Mouse (Mus musculus) liver, embryonic 13.5 days (tissue): ENCODE results near the gene Fam131b. TPM values are rescaled to one million over a fixed set of nuclear protein-coding genes. Genes with fewer than 3 reads are reported as not detected.
A peak's percentile ranks its signal among the peaks of the same experiment; 100 is the strongest.

Source experiments
- ATAC-seq: fragments of 200-750 bp; cut with Nextera tagmentation; 2 replicates; pipeline ENCODE4 v1.8.0; 2017; ENCODE audit warnings: low read depth, mild to moderate bottlenecking, moderate number of reproducible peaks, moderate library complexity
- DNase-seq: peaks from one replicate; pipeline ENCODE4 v3.0.0; 2022
- H3K27ac ChIP-seq: fragments of 300-500 bp; sonication (generic); 2 replicates; pipeline ENCODE4 v1.5.1; 2015; ENCODE audit warnings: moderate library complexity, mild to moderate bottlenecking, inconsistent platforms
- H3K27me3 ChIP-seq: fragments of 300-500 bp; sonication (generic); 2 replicates; pipeline ENCODE4 v1.6.1; 2015; ENCODE audit warnings: mild to moderate bottlenecking, inconsistent platforms
- H3K36me3 ChIP-seq: fragments of 300-500 bp; sonication (generic); 2 replicates; pipeline ENCODE4 v1.6.1; 2015; ENCODE audit warnings: mild to moderate bottlenecking, inconsistent platforms
- H3K4me1 ChIP-seq: fragments of 300-500 bp; sonication (generic); replicated peaks from 2 replicates; pipeline ENCODE4 v1.6.1; 2015; ENCODE audit warnings: inconsistent platforms
- H3K4me2 ChIP-seq: fragments of 300-500 bp; sonication (generic); 2 replicates; pipeline ENCODE4 v1.6.1; 2015; ENCODE audit warnings: inconsistent platforms, mild to moderate bottlenecking, moderate library complexity
- H3K4me3 ChIP-seq: fragments of 300-500 bp; sonication (generic); replicated peaks from 2 replicates; pipeline ENCODE4 v1.5.1; 2015; ENCODE audit warnings: mild to moderate bottlenecking, inconsistent platforms
- H3K9ac ChIP-seq: fragments of 300-500 bp; sonication (generic); 2 replicates; pipeline ENCODE4 v1.6.1; 2015; ENCODE audit warnings: mild to moderate bottlenecking, inconsistent platforms
- H3K9me3 ChIP-seq: fragments of 300-500 bp; sonication (generic); replicated peaks from 2 replicates; pipeline ENCODE4 v1.6.1; 2016; ENCODE audit warnings: inconsistent platforms
- WGBS: fragments of 180-500 bp; shearing (Covaris S2); methylation state at CpG from one replicate; pipeline ENCODE4 v1.1.7; 2015; ENCODE audit not compliant: insufficient replicate concordance; 5-methylcytosine and 5-hydroxymethylcytosine counted together
- polyA plus RNA-seq: library from polyadenylated mRNA; unstranded; fragments of >200 nt; fragmentation: Nextera tagmentation; extraction: Ambion mirVana; gene quantifications from 2 replicates; pipeline ENCODE4 v1.2.1, GENCODE M21; 2015

Fam131b gene
- polyA plus RNA-seq, 1 experiment from 2014 or later, result 0.05 TPM

DNA sequence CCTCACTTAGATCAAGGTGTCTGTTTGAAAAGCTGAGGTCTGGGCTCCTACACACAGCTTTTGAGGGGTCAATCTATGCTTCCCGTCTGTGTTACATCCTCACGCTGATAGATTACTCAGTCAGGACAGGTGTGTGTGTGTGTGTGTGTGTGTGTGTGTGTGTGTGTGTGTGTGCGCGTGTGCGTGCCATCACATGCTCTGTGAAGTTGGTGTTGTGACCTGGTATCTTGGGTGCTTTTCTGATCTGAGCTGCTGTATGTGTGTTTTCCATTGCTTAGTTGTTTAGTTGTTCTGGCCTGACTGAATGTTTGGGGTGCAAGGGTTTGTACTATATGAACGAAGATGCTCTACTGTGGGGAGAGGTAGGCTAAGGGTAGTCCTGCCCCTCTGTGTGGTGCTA lies 30.9 kb upstream of the Fam131b start:
- Histone ChIP-seq H3K4me2 (no peak overlapping the region), H3K27ac (no peak overlapping the region), H3K9me3 (no peaks in the 10 kb centered on the region), H3K4me3 (no peak overlapping the region), H3K27me3 (no peaks in the 10 kb centered on the region), H3K36me3 (peaks cover 49% of the 10 kb centered on the region), H3K4me1 (peaks cover 48% of the 10 kb centered on the region), H3K9ac (no peak overlapping the region)
- WGBS, result 74% methylated on average over 6 of the region's 6 CpGs
- no peak for ATAC-seq
- no peak for DNase-seq

DNA sequence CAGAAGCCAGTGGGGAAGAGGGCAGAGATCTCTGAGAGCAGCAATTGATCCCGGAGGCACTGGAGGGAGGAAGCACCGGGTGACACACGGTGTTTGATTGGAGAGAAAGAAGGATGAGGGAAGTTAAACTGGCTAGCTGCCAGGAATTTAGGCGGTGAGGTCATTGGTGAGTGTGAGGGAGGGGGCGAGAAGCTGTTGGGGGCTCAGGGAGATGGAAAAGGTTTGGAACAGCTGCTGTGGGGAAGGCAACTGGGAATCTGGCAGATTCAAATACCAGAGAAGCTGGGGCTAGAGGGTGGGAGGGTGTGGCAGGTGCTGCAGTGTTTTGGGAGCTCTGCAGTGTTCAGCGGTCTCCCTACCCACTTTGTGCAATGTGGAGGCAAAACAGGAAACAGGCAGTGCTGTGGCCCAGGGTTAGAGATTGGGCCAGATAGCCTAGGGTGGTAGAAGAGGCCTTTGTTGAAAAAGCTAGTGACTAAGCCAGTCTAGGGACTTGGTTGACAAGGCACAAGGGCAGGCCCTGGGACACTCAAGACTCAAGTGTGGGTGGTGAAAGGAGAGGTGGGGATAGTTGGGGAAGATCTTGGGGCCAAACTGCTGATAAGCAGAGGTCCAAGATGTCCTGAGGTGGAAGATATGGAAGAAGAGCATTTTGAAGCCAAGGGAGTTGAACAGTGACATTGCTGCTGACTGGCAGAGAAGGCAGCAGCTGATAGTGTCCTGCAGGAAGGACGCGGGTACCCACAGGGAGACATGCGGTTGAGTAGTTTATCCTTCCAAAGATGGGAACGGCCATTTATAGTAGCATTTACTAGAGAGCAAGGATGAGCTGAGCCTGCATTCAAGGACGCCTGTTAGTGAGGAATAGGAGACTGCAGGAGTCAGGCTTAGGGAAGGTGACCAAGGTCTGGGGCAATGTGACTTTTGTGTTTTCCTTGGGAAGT lies 29.9 kb upstream of the Fam131b start:
- no peaks in the 10 kb centered on the region for H3K9me3 ChIP-seq
- peak overlapping the region; percentile 85 for H3K4me2 ChIP-seq
- peaks cover 53% of the 10 kb centered on the region for H3K4me1 ChIP-seq
- DNase-seq (no peak), ATAC-seq (no peak)
- peaks cover 48% of the 10 kb centered on the region for H3K36me3 ChIP-seq
- 15% methylated on average over 11 of the region's 11 CpGs for WGBS
- 0 out of 2 replicates have a peak overlapping the region, but pooled peaks have one; percentile 5 for H3K4me3 ChIP-seq
- no peaks in the 10 kb centered on the region for H3K27me3 ChIP-seq
- H3K9ac ChIP-seq, result no peak overlapping the region
- H3K27ac ChIP-seq, result peak overlapping the region; percentile 40

DNA sequence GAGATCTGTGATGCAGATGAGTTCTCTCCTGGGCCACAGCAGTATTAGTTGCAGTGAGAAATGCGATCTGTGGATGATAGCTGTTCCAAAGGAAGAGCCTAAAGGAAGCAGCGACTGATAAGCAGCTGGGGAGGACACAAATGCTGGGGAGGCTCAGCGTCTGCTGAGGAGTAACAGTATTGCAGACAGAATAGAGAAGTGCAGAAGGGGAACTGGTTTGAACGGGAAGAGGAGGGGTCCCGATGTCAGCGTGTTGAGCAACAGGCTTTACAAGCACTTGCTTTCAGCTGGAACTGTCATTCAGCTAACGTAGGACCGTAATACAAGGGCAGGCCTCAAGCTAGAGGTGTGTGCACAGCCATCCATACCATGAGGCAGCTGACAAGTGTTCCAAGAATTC lies 28.7 kb upstream of the Fam131b start:
- H3K36me3 ChIP-seq, result peaks cover 37% of the 10 kb centered on the region
- H3K4me3 ChIP-seq, result 0 out of 2 replicates have a peak overlapping the region, but pooled peaks have one; percentile 6
- DNase-seq (peak; percentile 27), ATAC-seq (no peak)
- H3K27ac ChIP-seq, result peak overlapping the region; percentile 40
- H3K9me3 ChIP-seq, result no peaks in the 10 kb centered on the region
- no peak overlapping the region; the same call in 1 of the 2 replicates for H3K9ac ChIP-seq
- peak overlapping the region; percentile 85 for H3K4me2 ChIP-seq
- peaks cover 58% of the 10 kb centered on the region for H3K4me1 ChIP-seq
- H3K27me3 ChIP-seq, result no peaks in the 10 kb centered on the region
- WGBS, result 14% methylated on average over 8 of the region's 8 CpGs

GRCm38 (mm10) chr6:42352486-42352846 lies 28.0 kb upstream of the Fam131b start:
- DNase-seq (no peak), ATAC-seq (no peak)
- peaks cover 30% of the 10 kb centered on the region for H3K36me3 ChIP-seq
- no peaks in the 10 kb centered on the region for H3K9me3 ChIP-seq
- H3K27ac ChIP-seq, result peak overlapping the region; percentile 40
- 13% methylated on average over 1 of the region's 1 CpGs for WGBS
- no peaks in the 10 kb centered on the region for H3K27me3 ChIP-seq
- peak overlapping the region; percentile 70 for H3K4me3 ChIP-seq
- peak overlapping the region; percentile 74; the same call in 1 of the 2 replicates for H3K9ac ChIP-seq
- peak overlapping the region; percentile 85 for H3K4me2 ChIP-seq
- peaks cover 58% of the 10 kb centered on the region for H3K4me1 ChIP-seq

- DNase-seq, result no peak
- H3K4me1 ChIP-seq, result peaks cover 58% of the 10 kb centered on the region
- WGBS, result 28% methylated on average over 7 of the region's 7 CpGs
Measured at GRCm38 (mm10) chr6:42351776-42352485, 27.5 kb upstream of the Fam131b start.

GRCm38 (mm10) chr6:42350968-42351775 lies 26.7 kb upstream of the Fam131b start:
- H3K4me3 ChIP-seq, result peak overlapping the region; percentile 70
- peaks cover 58% of the 10 kb centered on the region for H3K4me1 ChIP-seq
- DNase-seq (no peak), ATAC-seq (no peak)
- peak overlapping the region; percentile 74 for H3K9ac ChIP-seq
- H3K36me3 ChIP-seq, result peaks cover 18% of the 10 kb centered on the region
- H3K27ac ChIP-seq, result peak overlapping the region; percentile 77; the same call in 1 of the 2 replicates
- H3K9me3 ChIP-seq, result no peaks in the 10 kb centered on the region
- peak overlapping the region; percentile 85 for H3K4me2 ChIP-seq
- WGBS, result 21% methylated on average over 13 of the region's 13 CpGs
- no peaks in the 10 kb centered on the region for H3K27me3 ChIP-seq

More at GRCm38 (mm10) chr6:42351776-42352485, 27.5 kb upstream of the Fam131b start:
- Histone ChIP-seq H3K27me3 (no peaks in the 10 kb centered on the region), H3K9me3 (no peaks in the 10 kb centered on the region), H3K36me3 (peaks cover 25% of the 10 kb centered on the region), H3K9ac (peak overlapping the region; percentile 74), H3K27ac (peak overlapping the region; percentile 40), H3K4me2 (peak overlapping the region; percentile 85), H3K4me3 (peak overlapping the region; percentile 70)
- ATAC-seq, result no peak

DNA sequence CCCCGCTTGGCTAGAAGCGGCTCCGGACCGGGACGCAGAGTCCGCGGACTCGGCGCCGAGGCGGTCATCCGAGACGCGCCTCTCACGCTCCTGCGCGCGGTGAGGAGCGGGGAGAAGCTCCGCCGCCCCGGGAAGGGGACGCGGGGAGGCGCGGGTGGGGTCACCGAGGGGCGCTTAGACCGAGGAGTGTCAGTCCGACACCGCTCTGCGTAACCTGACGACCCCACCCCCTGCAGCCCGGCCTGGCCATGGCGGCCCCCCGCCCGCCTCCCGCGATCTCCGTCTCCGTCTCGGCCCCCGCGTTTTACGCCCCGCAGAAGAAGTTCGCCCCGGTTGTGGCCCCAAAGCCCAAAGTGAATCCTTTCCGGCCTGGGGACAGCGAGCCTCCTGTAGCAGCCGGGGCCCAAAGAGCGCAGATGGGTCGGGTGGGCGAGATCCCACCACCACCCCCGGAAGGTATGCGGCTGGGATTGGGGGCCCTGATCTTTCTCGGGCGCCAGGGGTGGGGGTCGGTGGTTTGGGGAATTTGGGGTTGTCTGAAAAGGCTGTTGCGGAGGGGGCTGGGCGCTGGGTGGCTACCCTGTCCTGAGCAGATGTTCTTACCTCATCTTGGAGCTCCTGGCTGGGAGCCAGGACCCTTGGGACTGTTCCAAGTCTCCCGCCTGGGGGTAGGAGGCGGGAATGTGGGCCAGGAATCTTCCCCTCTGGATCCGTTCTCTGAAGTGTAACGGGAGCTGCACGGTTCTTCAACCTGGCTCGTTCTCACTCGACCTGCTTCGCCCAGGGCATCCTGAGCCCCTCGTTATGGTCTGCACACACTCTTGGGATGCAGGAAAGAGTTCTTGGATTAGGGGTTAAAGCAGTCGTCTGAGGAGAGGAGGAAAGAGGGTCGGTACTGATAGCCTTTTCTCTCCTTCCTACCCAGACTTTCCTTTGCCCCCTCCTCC lies 25.9 kb upstream of the Fam131b start:
- Histone ChIP-seq H3K4me1 (peaks cover 58% of the 10 kb centered on the region), H3K36me3 (peaks cover 11% of the 10 kb centered on the region; the same call in 1 of the 2 replicates), H3K27me3 (no peaks in the 10 kb centered on the region), H3K9me3 (no peaks in the 10 kb centered on the region), H3K4me3 (peak overlapping the region; percentile 70), H3K27ac (peak overlapping the region; percentile 77), H3K4me2 (peak overlapping the region; percentile 85), H3K9ac (peak overlapping the region; percentile 74)
- DNase-seq (no peak), ATAC-seq (no peak)
- under 1% methylated on average over 51 of the region's 72 CpGs for WGBS

GRCm38 (mm10) chr6:42349426-42350020 lies 25.1 kb upstream of the Fam131b start, which contains the start of gene Zyx:
Gene Zyx (plus strand): TSS chr6:42349630.
- peak; percentile 76 for DNase-seq
- 0% methylated on average over 30 of the region's 36 CpGs for WGBS

GRCm38 (mm10) chr6:42349006-42349425 lies 24.6 kb upstream of the Fam131b start:
- Histone ChIP-seq H3K4me2 (peak overlapping the region; percentile 85), H3K4me3 (peak overlapping the region; percentile 70), H3K27ac (peak overlapping the region; percentile 85), H3K9ac (peak overlapping the region; percentile 74), H3K36me3 (peaks cover 11% of the 10 kb centered on the region; the same call in 1 of the 2 replicates), H3K27me3 (no peaks in the 10 kb centered on the region), H3K9me3 (no peaks in the 10 kb centered on the region), H3K4me1 (peaks cover 47% of the 10 kb centered on the region)
- peak; percentile 14 for ATAC-seq
- 1% methylated on average over 11 of the region's 11 CpGs for WGBS
- peak; percentile 65 for DNase-seq

More at GRCm38 (mm10) chr6:42349426-42350020, 25.1 kb upstream of the Fam131b start, which contains the start of gene Zyx:
- ATAC-seq, result peak; percentile 89
- Histone ChIP-seq H3K9me3 (no peaks in the 10 kb centered on the region), H3K27me3 (no peaks in the 10 kb centered on the region), H3K4me2 (peak within 1 kb of the TSS; percentile 85), H3K4me3 (peak within 1 kb of the TSS; percentile 70), H3K36me3 (peaks cover 11% of the 10 kb centered on the region; the same call in 1 of the 2 replicates), H3K4me1 (peaks cover 52% of the 10 kb centered on the region), H3K27ac (peak within 1 kb of the TSS; percentile 85), H3K9ac (peak within 1 kb of the TSS; percentile 74)
